9 mouse cellular contexts compared by ENCODE assay signal in genomic region chr11:59393591-59393990, GRCm38 (mm10). TPM values are rescaled to one million over a fixed set of nuclear protein-coding genes. Genes with fewer than 3 reads are reported as not detected.
DNase-seq lines count a peak whose midpoint lies in the region; ATAC-seq and TF ChIP-seq lines count a peak whose summit lies in the region.
"Had no signal": no experiment of that assay in that cellular context is flagged by ENCODE, and none has a peak within 500 bp of the region (broad histone marks: within the 10 kb centered on the region; RNA-seq: fewer than 3 reads in every experiment).

No protein-coding gene starts in this region.

- no peak overlapping the region for H3K4me3 ChIP-seq in kidney, adult 2 months (ENCODE audit: insufficient read depth, low read depth, low read length)
- no peak overlapping the region for H3K4me3 ChIP-seq in embryonic facial prominence, embryonic 14.5 days (ENCODE audit: low read depth, low read length)
- no peak overlapping the region for H3K4me3 ChIP-seq in hindbrain, postnatal 0 days (ENCODE audit: low read length)
- H3K4me3 ChIP-seq in midbrain, embryonic 14.5 days (replicated peaks; ENCODE audit: low read depth, low read length) = no peak overlapping the region

- DNase-seq in kidney, adult 2 months = peak; percentile 7
- no peak for DNase-seq in kidney, adult 8-10 months
- DNase-seq in adrenal gland, adult 18-20 months (ENCODE audit: low spot score in 2 of 2) = peak; percentile 67 to 80
- peak; percentile 97 for DNase-seq in embryonic facial prominence, embryonic 14.5 days (ENCODE audit: low spot score)
- DNase-seq in hindbrain, postnatal 0 days (ENCODE audit: low spot score) = peak; percentile 80
- DNase-seq in midbrain, embryonic 14.5 days = peak; percentile 71
- DNase-seq in spleen, postnatal 10 days (ENCODE audit: low spot score in 2 of 2) = no peak
- DNase-seq in cerebellum, adult 11 months = no peak

- no peaks in the 10 kb centered on the region for H3K36me3 ChIP-seq in kidney, adult 2 months (ENCODE audit: control insufficient read depth, insufficient read depth, low read length)
- H3K36me3 ChIP-seq in embryonic facial prominence, embryonic 14.5 days (ENCODE audit: control insufficient read depth, insufficient read depth, low read length) = no peaks in the 10 kb centered on the region
- H3K36me3 ChIP-seq in hindbrain, postnatal 0 days (ENCODE audit: insufficient read depth, low read length) = no peaks in the 10 kb centered on the region
- no peaks in the 10 kb centered on the region for H3K36me3 ChIP-seq in midbrain, embryonic 14.5 days (ENCODE audit: control insufficient read depth, insufficient read depth, low read length)
- H3K36me3 ChIP-seq: G1E had no signal

- TF ChIP-seq CTCF in kidney, adult 2 months (conservative IDR thresholded peaks at IDR 0.05; ENCODE audit: insufficient read depth, insufficient read length, low read depth, low read length) = no peak
- no peak for TF ChIP-seq CTCF in hindbrain, postnatal 0 days (IDR thresholded peaks at IDR 0.05; ENCODE audit: low read depth)

- peak; percentile 90 for ATAC-seq in embryonic facial prominence, embryonic 14.5 days (ENCODE audit: low read depth)
- ATAC-seq in hindbrain, postnatal 0 days = peak; percentile 76
- ATAC-seq in midbrain, embryonic 14.5 days (ENCODE audit: low FRiP score, low TSS enrichment) = no peak

- H3K9ac ChIP-seq in embryonic facial prominence, embryonic 14.5 days (ENCODE audit: low read depth, low read length) = no peak overlapping the region
- no peak overlapping the region for H3K9ac ChIP-seq in hindbrain, postnatal 0 days (replicated peaks; ENCODE audit: low read length)
- no peak overlapping the region for H3K9ac ChIP-seq in midbrain, embryonic 14.5 days (replicated peaks; ENCODE audit: low read length)

- H3K27ac ChIP-seq in kidney, adult 2 months (ENCODE audit: insufficient read depth, low read depth, low read length) = no peak overlapping the region
- H3K27ac ChIP-seq in embryonic facial prominence, embryonic 14.5 days (replicated peaks; ENCODE audit: low read depth, low read length) = peak overlapping the region; percentile 89
- no peak overlapping the region for H3K27ac ChIP-seq in hindbrain, postnatal 0 days
- no peak overlapping the region for H3K27ac ChIP-seq in midbrain, embryonic 14.5 days (replicated peaks; ENCODE audit: low read depth, low read length)

- H3K4me2 ChIP-seq in embryonic facial prominence, embryonic 14.5 days (ENCODE audit: low read depth, low read length) = peak overlapping the region; percentile 29; the same call in 1 of the 2 replicates
- 0 out of 2 replicates have a peak overlapping the region, but pooled peaks have one; percentile 24 for H3K4me2 ChIP-seq in hindbrain, postnatal 0 days (ENCODE audit: low read depth, low read length)
- no peak overlapping the region for H3K4me2 ChIP-seq in midbrain, embryonic 14.5 days (ENCODE audit: low read length)

- 33% methylated on average over 9 of the region's 9 CpGs for WGBS in kidney, adult 2 months
- 14% methylated on average over 9 of the region's 9 CpGs for WGBS in embryonic facial prominence, embryonic 14.5 days
- 14% methylated on average over 9 of the region's 9 CpGs for WGBS in hindbrain, postnatal 0 days
- 33% methylated on average over 9 of the region's 9 CpGs for WGBS in midbrain, embryonic 14.5 days

- no peaks in the 10 kb centered on the region for H3K27me3 ChIP-seq in kidney, adult 2 months (replicated peaks; ENCODE audit: control insufficient read depth, insufficient read depth, low read length)
- no peaks in the 10 kb centered on the region for H3K27me3 ChIP-seq in embryonic facial prominence, embryonic 14.5 days (replicated peaks; ENCODE audit: control insufficient read depth, insufficient read depth, low read length)
- no peaks in the 10 kb centered on the region for H3K27me3 ChIP-seq in hindbrain, postnatal 0 days (ENCODE audit: insufficient read depth, low read length)
- H3K27me3 ChIP-seq in midbrain, embryonic 14.5 days (ENCODE audit: control insufficient read depth, insufficient read depth, low read length) = no peaks in the 10 kb centered on the region

- TF ChIP-seq POLR2A in kidney, adult 2 months (IDR thresholded peaks at IDR 0.05; ENCODE audit: low read depth, low read length) = no peak

- H3K9me3 ChIP-seq in embryonic facial prominence, embryonic 14.5 days (ENCODE audit: control insufficient read depth, low read length) = no peaks in the 10 kb centered on the region
- H3K9me3 ChIP-seq in hindbrain, postnatal 0 days (ENCODE audit: low read length) = no peaks in the 10 kb centered on the region
- H3K9me3 ChIP-seq in midbrain, embryonic 14.5 days (ENCODE audit: control insufficient read depth, low read length) = no peaks in the 10 kb centered on the region
- H3K9me3 ChIP-seq: G1E had no signal

- H3K4me1 ChIP-seq in kidney, adult 2 months (ENCODE audit: control insufficient read depth, insufficient read depth, low read length) = no peaks in the 10 kb centered on the region
- peaks cover 30% of the 10 kb centered on the region for H3K4me1 ChIP-seq in embryonic facial prominence, embryonic 14.5 days (ENCODE audit: control insufficient read depth, insufficient read depth, low read length)
- no peaks in the 10 kb centered on the region for H3K4me1 ChIP-seq in hindbrain, postnatal 0 days (ENCODE audit: insufficient read depth, low read length)
- H3K4me1 ChIP-seq in midbrain, embryonic 14.5 days (ENCODE audit: control insufficient read depth, insufficient read depth, low read length) = peaks cover 3% of the 10 kb centered on the region; the same call in 1 of the 2 replicates

RNA-seq across cellular contexts. Expression of gene Prss38, which starts 18.1 kb away (rescaled TPM):
- not detected in 2 replicates for polyA plus RNA-seq in kidney, adult 2 months (2012; rRNA removed)
- not detected for total RNA-seq in adrenal gland, adult 18-20 months (2021)
- not detected in 2 replicates for polyA plus RNA-seq in embryonic facial prominence, embryonic 14.5 days (2014; fragmentation: Nextera tagmentation; extraction: Ambion mirVana)
- not detected in 2 replicates for total RNA-seq in hindbrain, postnatal 0 days (2014; rRNA removed)
- not detected in 2 replicates for polyA plus RNA-seq in hindbrain, postnatal 0 days (2015; fragmentation: Nextera tagmentation; extraction: Ambion mirVana)
- polyA plus RNA-seq in midbrain, embryonic 14.5 days (2014; fragmentation: Nextera tagmentation; extraction: Ambion mirVana) = 0.17 TPM in 1 of 2 replicates, not detected in the other
- polyA plus RNA-seq: G1E had no signal

RNA-seq across cellular contexts. Expression of gene Jmjd4, which starts 56.3 kb away (rescaled TPM):
- polyA plus RNA-seq in kidney, adult 2 months (2012; rRNA removed) = 6.2 and 7.2 TPM in 2 replicates
- total RNA-seq in adrenal gland, adult 18-20 months (2021) = 10 to 100 TPM in 1 of 2 experiments, 1 to 10 TPM in 1; 9.7 to 10.7 TPM
- polyA plus RNA-seq in embryonic facial prominence, embryonic 14.5 days (2014; fragmentation: Nextera tagmentation; extraction: Ambion mirVana) = 9.7 and 11.1 TPM in 2 replicates
- 35.5 and 37.5 TPM in 2 replicates for total RNA-seq in hindbrain, postnatal 0 days (2014; rRNA removed)
- polyA plus RNA-seq in hindbrain, postnatal 0 days (2015; fragmentation: Nextera tagmentation; extraction: Ambion mirVana) = 21.2 and 22.9 TPM in 2 replicates
- 15.4 and 16.6 TPM in 2 replicates for polyA plus RNA-seq in midbrain, embryonic 14.5 days (2014; fragmentation: Nextera tagmentation; extraction: Ambion mirVana)

RNA-seq across cellular contexts. Expression of gene Snap47, which starts 57.4 kb away (rescaled TPM):
- 91.7 and 104 TPM in 2 replicates for polyA plus RNA-seq in kidney, adult 2 months (2012; rRNA removed)
- total RNA-seq in adrenal gland, adult 18-20 months (2021) = 10 to 100 TPM; 72.5 to 92.1 TPM
- polyA plus RNA-seq in embryonic facial prominence, embryonic 14.5 days (2014; fragmentation: Nextera tagmentation; extraction: Ambion mirVana) = 124 and 142 TPM in 2 replicates
- total RNA-seq in hindbrain, postnatal 0 days (2014; rRNA removed) = 406 and 413 TPM in 2 replicates
- polyA plus RNA-seq in hindbrain, postnatal 0 days (2015; fragmentation: Nextera tagmentation; extraction: Ambion mirVana) = 512 and 537 TPM in 2 replicates
- polyA plus RNA-seq in midbrain, embryonic 14.5 days (2014; fragmentation: Nextera tagmentation; extraction: Ambion mirVana) = 525 and 579 TPM in 2 replicates

Comparison
In these comparisons a context has a peak if more than half of its experiments do, and no peak if none do; other contexts are left out.
1. DNase-seq: peak in kidney, adult 2 months (single experiment), adrenal gland, adult 18-20 months (2 of 2), embryonic facial prominence, embryonic 14.5 days (single experiment), hindbrain, postnatal 0 days (single experiment) and midbrain, embryonic 14.5 days (single experiment); none in kidney, adult 8-10 months (0 of 2), spleen, postnatal 10 days (0 of 2) and cerebellum, adult 11 months (single experiment).